Mouse (Mus musculus) erythroblast, embryonic 14.5 days (primary cell): ENCODE data around the gene Inpp1. TPM values are rescaled to one million over a fixed set of nuclear protein-coding genes. Genes with fewer than 3 reads are reported as not detected.

Source experiments
- H3K27me3 ChIP-seq: 2 replicates; pipeline ENCODE4 v1.6.1; 2012; ENCODE audit warnings: inconsistent platforms; ENCODE audit not compliant: control insufficient read depth
- H3K36me3 ChIP-seq: 2 replicates; pipeline ENCODE4 v1.6.1; 2012; ENCODE audit warnings: mild to moderate bottlenecking, inconsistent platforms; ENCODE audit not compliant: control insufficient read depth
- H3K4me1 ChIP-seq: 2 replicates; pipeline ENCODE4 v1.6.1; 2012; ENCODE audit warnings: inconsistent platforms; ENCODE audit not compliant: control insufficient read depth
- H3K4me3 ChIP-seq: replicated peaks from 2 replicates; pipeline ENCODE3; 2012; ENCODE audit warnings: moderate library complexity, mild to moderate bottlenecking, inconsistent platforms
- H3K9me3 ChIP-seq: 2 replicates; pipeline ENCODE4 v1.6.1; 2012; ENCODE audit warnings: low read length, inconsistent platforms, mixed read lengths; ENCODE audit not compliant: control insufficient read depth
- GATA1 ChIP-seq: IDR thresholded peaks from 2 replicates; pipeline ENCODE4 v1.6.1; 2012; ENCODE audit warnings: low read length, inconsistent platforms, mixed read lengths
- TAL1 ChIP-seq: IDR thresholded peaks from 3 replicates; pipeline ENCODE4 v1.6.1; 2012; ENCODE audit warnings: low read length, inconsistent platforms, mixed read lengths
- polyA plus RNA-seq: library from polyadenylated mRNA; stranded (reverse); fragments of >175 nt; gene quantifications from 2 replicates; pipeline ENCODE4 v1.2.3, GENCODE M21; 2012

Inpp1 gene
- polyA plus RNA-seq, 1 experiment: 0.01 TPM

- Histone ChIP-seq H3K9me3 (no peaks in the 10 kb centered on the region), H3K4me1 (no peaks in the 10 kb centered on the region), H3K27me3 (no peaks in the 10 kb centered on the region), H3K36me3 (no peaks in the 10 kb centered on the region), H3K4me3 (no peak overlapping the region)
- no peak for TF ChIP-seq GATA1
- TF ChIP-seq TAL1: no peak
These were observed 21.6 kb downstream of the Inpp1 start for GRCm38 (mm10) chr1:52795927-52796326.

DNA sequence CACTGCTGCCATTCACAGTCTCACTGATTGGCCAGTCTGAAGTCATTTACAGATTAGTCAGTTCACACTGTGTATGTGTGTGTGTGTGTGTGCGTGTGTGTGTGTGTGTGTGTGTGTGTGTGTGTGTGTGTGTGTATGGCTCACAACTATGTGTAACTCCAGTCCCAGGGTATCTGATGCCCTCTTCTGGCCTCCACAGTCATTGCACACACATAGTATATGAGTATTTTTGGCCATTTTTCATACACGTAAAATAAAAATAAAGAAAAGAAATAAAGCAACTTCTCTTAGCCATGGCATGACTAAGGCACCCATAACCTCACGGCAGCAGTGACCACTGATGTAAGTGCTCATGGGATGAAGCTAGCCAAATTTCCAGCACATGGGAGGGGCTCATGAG is 23.8 kb downstream of the Inpp1 start:
- H3K36me3 ChIP-seq: no peaks in the 10 kb centered on the region

GRCm38 (mm10) chr1:52792701-52793100 is 24.8 kb downstream of the Inpp1 start:
- no peaks in the 10 kb centered on the region for H3K36me3 ChIP-seq
- no peak overlapping the region for H3K4me3 ChIP-seq
- no peaks in the 10 kb centered on the region for H3K4me1 ChIP-seq
- no peaks in the 10 kb centered on the region for H3K9me3 ChIP-seq
- TF ChIP-seq TAL1 (no peak), GATA1 (no peak)
- H3K27me3 ChIP-seq: no peaks in the 10 kb centered on the region

More for the DNA sequence above, 23.8 kb downstream of the Inpp1 start:
- no peaks in the 10 kb centered on the region for H3K4me1 ChIP-seq
- H3K4me3 ChIP-seq: no peak overlapping the region
- no peaks in the 10 kb centered on the region for H3K9me3 ChIP-seq
- H3K27me3 ChIP-seq: no peaks in the 10 kb centered on the region
- TF ChIP-seq TAL1 (no peak), GATA1 (no peak)

GRCm38 (mm10) chr1:52787254-52787653 is 30.2 kb downstream of the Inpp1 start:
- Histone ChIP-seq H3K27me3 (no peaks in the 10 kb centered on the region), H3K36me3 (no peaks in the 10 kb centered on the region), H3K4me3 (no peak overlapping the region), H3K4me1 (no peaks in the 10 kb centered on the region), H3K9me3 (no peaks in the 10 kb centered on the region)
- TF ChIP-seq GATA1: no peak
- no peak for TF ChIP-seq TAL1

DNA sequence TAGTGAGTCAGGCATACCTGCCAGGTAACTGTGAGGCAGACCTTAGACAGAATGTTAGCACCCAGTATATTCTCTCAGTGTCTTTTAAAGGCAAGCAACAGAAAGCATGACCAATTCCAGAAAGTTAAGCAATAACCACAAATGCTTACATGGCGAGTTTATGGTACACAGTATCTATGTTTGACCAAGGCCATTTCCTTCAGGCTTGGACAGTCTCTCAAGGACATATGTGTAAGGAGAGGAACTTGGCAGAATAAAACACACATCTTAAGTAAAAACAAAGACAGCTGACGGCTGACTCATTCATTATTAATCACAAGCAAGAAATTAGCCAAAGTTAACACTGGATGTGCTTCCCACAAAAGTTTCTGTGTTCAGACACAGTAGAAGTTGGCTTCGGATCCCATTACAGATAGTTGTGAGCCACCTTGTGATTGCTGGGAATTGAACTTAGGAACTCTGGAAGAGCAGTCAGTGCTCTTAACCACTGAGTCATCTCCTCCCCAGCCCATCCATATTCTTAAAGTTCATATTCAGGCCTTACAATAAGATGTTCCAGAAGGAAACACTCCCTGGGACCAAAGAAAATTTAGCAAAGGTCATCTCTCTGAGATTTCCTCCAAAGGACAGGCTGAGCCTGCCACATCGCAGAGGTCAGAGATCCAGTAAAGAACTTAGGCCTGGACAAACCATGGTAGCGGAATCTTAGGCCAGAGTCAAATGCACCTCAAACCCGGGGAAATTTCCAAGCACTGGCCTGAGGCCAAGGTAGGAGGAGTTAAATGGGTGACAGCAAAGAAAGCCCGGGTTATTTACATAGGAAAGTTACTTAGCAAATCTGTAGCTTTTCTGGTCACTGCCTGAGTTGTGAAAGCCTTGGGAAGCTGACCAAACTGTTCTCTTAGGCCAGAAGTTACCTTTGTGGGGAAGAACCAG is 52.0 kb downstream of the Inpp1 start:
- no peaks in the 10 kb centered on the region; the same call in 1 of the 2 replicates for H3K4me1 ChIP-seq
- H3K36me3 ChIP-seq: no peaks in the 10 kb centered on the region
- H3K4me3 ChIP-seq: no peak overlapping the region
- H3K9me3 ChIP-seq: no peaks in the 10 kb centered on the region
- TF ChIP-seq GATA1 (no peak), TAL1 (no peak)
- H3K27me3 ChIP-seq: no peaks in the 10 kb centered on the region

GRCm38 (mm10) chr1:52763894-52764809 is 53.3 kb downstream of the Inpp1 start:
- no peaks in the 10 kb centered on the region for H3K36me3 ChIP-seq
- H3K27me3 ChIP-seq: no peaks in the 10 kb centered on the region
- H3K4me3 ChIP-seq: no peak overlapping the region

GRCm38 (mm10) chr1:52758174-52758573 is 59.3 kb downstream of the Inpp1 start:
- H3K4me3 ChIP-seq: no peak overlapping the region
- no peaks in the 10 kb centered on the region for H3K4me1 ChIP-seq
- TF ChIP-seq TAL1 (no peak), GATA1 (no peak)
- no peaks in the 10 kb centered on the region for H3K36me3 ChIP-seq
- H3K9me3 ChIP-seq: no peaks in the 10 kb centered on the region
- no peaks in the 10 kb centered on the region for H3K27me3 ChIP-seq

More at GRCm38 (mm10) chr1:52763894-52764809, 53.3 kb downstream of the Inpp1 start:
- TF ChIP-seq GATA1 (no peak), TAL1 (no peak)
- Histone ChIP-seq H3K9me3 (no peaks in the 10 kb centered on the region), H3K4me1 (no peaks in the 10 kb centered on the region; the same call in 1 of the 2 replicates)

- Histone ChIP-seq H3K4me1 (no peaks in the 10 kb centered on the region; the same call in 1 of the 2 replicates), H3K36me3 (no peaks in the 10 kb centered on the region), H3K4me3 (no peak overlapping the region), H3K27me3 (no peaks in the 10 kb centered on the region), H3K9me3 (no peaks in the 10 kb centered on the region)
- TF ChIP-seq TAL1 (no peak), GATA1 (no peak)
These were observed 63.2 kb downstream of the Inpp1 start for GRCm38 (mm10) chr1:52754331-52754730.

DNA sequence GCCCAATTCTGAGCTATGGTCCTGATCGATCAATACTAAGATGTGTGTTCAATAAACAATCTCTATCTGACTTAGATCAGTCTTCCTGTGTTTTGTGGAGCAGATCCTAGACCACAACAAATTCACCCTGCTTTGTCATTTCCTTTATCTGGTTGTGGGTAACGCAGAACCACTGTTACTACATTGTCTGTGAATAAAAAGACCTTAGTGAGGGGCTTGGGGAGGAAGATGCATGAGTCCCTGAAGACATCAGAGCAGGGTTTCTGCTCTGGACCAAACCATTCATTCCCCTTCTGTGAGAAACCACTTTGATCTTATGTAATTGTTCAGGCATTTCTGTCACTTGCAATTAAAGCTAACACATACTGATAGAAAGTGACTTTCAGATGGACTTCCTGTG is 63.7 kb downstream of the Inpp1 start:
- H3K36me3 ChIP-seq: no peaks in the 10 kb centered on the region
- H3K4me3 ChIP-seq: no peak overlapping the region
- H3K9me3 ChIP-seq: no peaks in the 10 kb centered on the region
- no peaks in the 10 kb centered on the region for H3K27me3 ChIP-seq
- TF ChIP-seq TAL1 (no peak), GATA1 (no peak)
- no peaks in the 10 kb centered on the region; the same call in 1 of the 2 replicates for H3K4me1 ChIP-seq
